Mouse (Mus musculus) heart, embryonic 15.5 days (tissue): ENCODE results near the gene Gabrb3. TPM values are rescaled to one million over a fixed set of nuclear protein-coding genes. Genes with fewer than 3 reads are reported as not detected.

Experiments
- ATAC-seq: fragments of 200-750 bp; cut with Nextera tagmentation; replicated peaks from 2 replicates; pipeline ENCODE4 v1.8.0; 2017; ENCODE audit warnings: low read depth, moderate TSS enrichment; ENCODE audit not compliant: insufficient number of reproducible peaks, insufficient read depth, low FRiP score
- H3K27ac ChIP-seq: fragments of 300-500 bp; sonication (generic); 2 replicates; pipeline ENCODE4 v1.5.1; 2015; ENCODE audit warnings: mild to moderate bottlenecking, inconsistent platforms
- H3K27me3 ChIP-seq: fragments of 300-500 bp; sonication (generic); 2 replicates; pipeline ENCODE4 v1.6.1; 2015; ENCODE audit warnings: inconsistent platforms
- H3K36me3 ChIP-seq: fragments of 300-500 bp; sonication (generic); 2 replicates; pipeline ENCODE4 v1.6.1; 2015; ENCODE audit warnings: mild to moderate bottlenecking, inconsistent platforms
- H3K4me1 ChIP-seq: fragments of 300-500 bp; sonication (generic); replicated peaks from 2 replicates; pipeline ENCODE4 v1.6.1; 2015; ENCODE audit warnings: inconsistent platforms
- H3K4me2 ChIP-seq: fragments of 300-500 bp; sonication (generic); 2 replicates; pipeline ENCODE4 v1.6.1; 2015; ENCODE audit warnings: inconsistent platforms, mild to moderate bottlenecking, moderate library complexity
- H3K4me3 ChIP-seq: fragments of 300-500 bp; sonication (generic); 2 replicates; pipeline ENCODE4 v1.5.1; 2015; ENCODE audit warnings: mild to moderate bottlenecking, inconsistent platforms
- H3K9ac ChIP-seq: fragments of 300-500 bp; sonication (generic); 2 replicates; pipeline ENCODE4 v1.6.1; 2015; ENCODE audit warnings: mild to moderate bottlenecking, inconsistent platforms
- H3K9me3 ChIP-seq: fragments of 300-500 bp; sonication (generic); replicated peaks from 2 replicates; pipeline ENCODE4 v1.6.1; 2016; ENCODE audit warnings: inconsistent platforms
- WGBS: fragments of 180-500 bp; shearing (Covaris S2); methylation state at CpG from one replicate; pipeline ENCODE4 v1.1.7; 2015; ENCODE audit warnings: mixed read lengths; 5-methylcytosine and 5-hydroxymethylcytosine counted together
- polyA plus RNA-seq: library from polyadenylated mRNA; unstranded; fragments of >200 nt; fragmentation: Nextera tagmentation; extraction: Ambion mirVana; gene quantifications from 2 replicates; pipeline ENCODE4 v1.2.1, GENCODE M21; 2015

The Gabrb3 gene
- polyA plus RNA-seq, 1 experiment from 2014 or later: 0.82 TPM

- no peak for ATAC-seq
- 64% methylated on average over 10 of the region's 10 CpGs for WGBS
- Histone ChIP-seq H3K9ac (no peak overlapping the region), H3K9me3 (no peaks in the 10 kb centered on the region), H3K4me3 (no peak overlapping the region), H3K4me2 (no peak overlapping the region), H3K36me3 (no peaks in the 10 kb centered on the region), H3K27me3 (no peaks in the 10 kb centered on the region), H3K27ac (no peak overlapping the region), H3K4me1 (no peaks in the 10 kb centered on the region)
Measured at GRCm38 (mm10) chr7:57532676-57533075, 113.2 kb downstream of the Gabrb3 start.

DNA sequence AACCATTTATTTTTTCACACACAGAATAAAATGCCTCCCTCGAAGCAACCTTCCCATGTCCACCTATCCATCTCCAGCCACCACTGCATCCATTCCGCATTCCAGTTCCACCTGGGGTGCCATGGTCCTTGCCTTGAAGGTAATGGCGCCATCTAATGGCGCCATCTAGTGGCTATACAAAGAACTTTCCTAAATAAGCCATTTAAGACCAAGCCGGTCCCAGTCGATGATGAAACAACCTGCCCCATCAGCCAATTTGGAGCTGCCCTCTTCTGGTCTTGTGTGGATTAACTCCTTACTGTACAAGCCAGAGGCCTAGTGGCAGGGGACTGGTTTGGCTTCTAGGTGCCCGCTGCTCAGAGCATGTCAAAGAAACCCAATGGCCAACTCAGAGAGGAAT lies 119.1 kb downstream of the Gabrb3 start:
- ATAC-seq: no peak
- no peak overlapping the region for H3K9ac ChIP-seq
- H3K4me1 ChIP-seq: no peaks in the 10 kb centered on the region
- H3K27me3 ChIP-seq: no peaks in the 10 kb centered on the region
- no peaks in the 10 kb centered on the region for H3K36me3 ChIP-seq
- no peak overlapping the region for H3K4me2 ChIP-seq
- H3K27ac ChIP-seq: no peak overlapping the region
- H3K9me3 ChIP-seq: no peaks in the 10 kb centered on the region
- no peak overlapping the region for H3K4me3 ChIP-seq
- 22% methylated on average over 7 of the region's 7 CpGs for whole genome bisulfite sequencing

- ATAC-seq: no peak
- Histone ChIP-seq H3K9ac (no peak overlapping the region), H3K9me3 (no peaks in the 10 kb centered on the region), H3K4me3 (no peak overlapping the region), H3K27me3 (no peaks in the 10 kb centered on the region), H3K4me2 (no peak overlapping the region), H3K27ac (no peak overlapping the region), H3K36me3 (no peaks in the 10 kb centered on the region), H3K4me1 (no peaks in the 10 kb centered on the region)
- 50% methylated on average over 3 of the region's 3 CpGs for WGBS
Measured at GRCm38 (mm10) chr7:57560732-57561436, 141.4 kb downstream of the Gabrb3 start.

DNA sequence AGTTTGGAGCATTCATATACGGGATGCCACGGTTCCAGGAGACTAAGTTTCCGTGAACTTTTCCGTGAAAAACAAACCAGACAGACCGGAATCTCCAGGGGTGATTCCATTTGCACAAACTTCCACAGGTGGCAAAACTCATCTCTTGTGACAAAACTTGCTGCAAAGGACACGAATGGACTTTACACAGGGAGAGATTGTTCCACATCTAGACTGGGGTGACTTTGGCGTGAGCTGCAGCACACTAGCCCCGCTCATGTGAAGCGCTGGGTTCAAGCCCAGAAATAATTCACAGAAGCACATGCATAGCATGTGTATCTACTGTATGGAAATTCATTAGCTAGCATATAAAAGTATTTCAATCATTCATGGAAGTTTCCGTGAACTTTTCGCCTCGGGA lies 144.9 kb downstream of the Gabrb3 start:
- no peaks in the 10 kb centered on the region for H3K36me3 ChIP-seq
- no peak overlapping the region for H3K27ac ChIP-seq
- H3K4me3 ChIP-seq: no peak overlapping the region
- H3K9me3 ChIP-seq: no peaks in the 10 kb centered on the region
- no peaks in the 10 kb centered on the region for H3K4me1 ChIP-seq
- no peak overlapping the region for H3K9ac ChIP-seq
- H3K27me3 ChIP-seq: no peaks in the 10 kb centered on the region
- 84% methylated on average over 12 of the region's 12 CpGs for WGBS
- no peak overlapping the region for H3K4me2 ChIP-seq
- no peak for ATAC-seq

GRCm38 (mm10) chr7:57590451-57591248 lies 171.2 kb downstream of the Gabrb3 start:
- Histone ChIP-seq H3K4me2 (peak overlapping the region; percentile 97), H3K4me1 (peaks cover 18% of the 10 kb centered on the region), H3K9me3 (no peaks in the 10 kb centered on the region), H3K27me3 (peaks cover 36% of the 10 kb centered on the region), H3K4me3 (peak overlapping the region; percentile 66), H3K27ac (no peak overlapping the region), H3K36me3 (no peaks in the 10 kb centered on the region), H3K9ac (peak overlapping the region; percentile 52)
- peak; percentile 90 for ATAC-seq
- whole genome bisulfite sequencing: under 1% methylated on average over 50 of the region's 74 CpGs

- no peaks in the 10 kb centered on the region for H3K9me3 ChIP-seq
- H3K4me2 ChIP-seq: peak overlapping the region; percentile 97
- peak overlapping the region; percentile 66 for H3K4me3 ChIP-seq
- H3K27ac ChIP-seq: no peak overlapping the region
- 0% methylated on average over 29 of the region's 34 CpGs for WGBS
- H3K9ac ChIP-seq: peak overlapping the region; percentile 31; the same call in 1 of the 2 replicates
- H3K4me1 ChIP-seq: peaks cover 18% of the 10 kb centered on the region
- H3K27me3 ChIP-seq: peaks cover 36% of the 10 kb centered on the region
- 0 out of 2 replicates have a peak, but pooled peaks have one; percentile 19 for ATAC-seq
- no peaks in the 10 kb centered on the region for H3K36me3 ChIP-seq
Measured at GRCm38 (mm10) chr7:57591249-57591577, 171.7 kb downstream of the Gabrb3 start.

DNA sequence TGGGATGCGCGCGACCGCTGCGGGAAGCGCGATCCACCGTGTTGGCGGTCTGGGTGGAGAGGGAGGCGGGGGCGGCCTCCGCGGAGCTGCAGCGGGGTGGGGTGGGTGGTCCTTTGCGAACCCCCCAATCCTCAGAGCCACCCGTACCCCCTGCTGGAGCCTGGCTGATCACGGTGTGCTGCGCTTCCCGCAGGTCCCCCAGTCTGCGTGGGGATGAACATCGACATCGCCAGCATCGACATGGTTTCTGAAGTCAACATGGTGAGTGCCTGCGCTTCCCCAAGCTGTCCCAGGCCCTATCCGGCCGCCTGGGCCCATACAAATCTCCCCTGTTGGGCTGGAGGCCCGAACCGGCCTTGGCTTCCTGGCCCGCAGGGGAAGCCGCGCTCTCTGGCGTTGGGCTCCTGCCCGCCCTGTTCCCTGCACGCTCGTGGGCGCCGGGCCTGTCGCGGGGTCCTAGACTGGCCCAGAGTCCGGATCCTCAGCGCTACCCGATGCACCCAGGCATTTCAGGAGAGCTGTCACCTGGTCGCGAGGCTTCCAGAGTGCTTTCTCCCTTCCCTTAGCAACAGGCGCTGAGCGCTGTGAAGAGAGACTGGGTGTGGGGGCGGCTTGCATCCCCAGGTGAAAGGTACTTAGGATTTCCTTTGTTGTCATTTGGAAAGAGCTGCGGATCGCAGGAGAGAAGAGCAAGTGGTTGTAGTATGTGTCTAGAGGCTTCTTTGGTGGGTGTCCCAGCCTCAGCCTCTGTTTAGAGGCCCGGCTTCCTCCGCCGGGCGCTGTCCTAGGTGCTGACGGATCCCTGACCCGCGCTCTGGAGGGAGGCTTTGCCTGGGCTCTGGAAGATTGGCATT lies 172.3 kb downstream of the Gabrb3 start:
- Histone ChIP-seq H3K9ac (peak overlapping the region; percentile 31; the same call in 1 of the 2 replicates), H3K9me3 (no peaks in the 10 kb centered on the region), H3K27ac (no peak overlapping the region), H3K4me2 (peak overlapping the region; percentile 97), H3K27me3 (peaks cover 36% of the 10 kb centered on the region), H3K4me1 (peaks cover 18% of the 10 kb centered on the region), H3K4me3 (peak overlapping the region; percentile 66), H3K36me3 (no peaks in the 10 kb centered on the region)
- no peak; the same call in 1 of the 2 replicates for ATAC-seq
- WGBS: 1% methylated on average over 56 of the region's 56 CpGs

- Histone ChIP-seq H3K9me3 (no peaks in the 10 kb centered on the region), H3K27ac (no peak overlapping the region), H3K36me3 (no peaks in the 10 kb centered on the region), H3K4me2 (no peak overlapping the region), H3K4me1 (no peaks in the 10 kb centered on the region), H3K9ac (no peak overlapping the region), H3K4me3 (no peak overlapping the region), H3K27me3 (peaks cover under 1% of the 10 kb centered on the region)
- ATAC-seq: no peak
- WGBS: 67% methylated on average over 5 of the region's 5 CpGs
Measured at GRCm38 (mm10) chr7:57597341-57597740, 177.8 kb downstream of the Gabrb3 start.

DNA sequence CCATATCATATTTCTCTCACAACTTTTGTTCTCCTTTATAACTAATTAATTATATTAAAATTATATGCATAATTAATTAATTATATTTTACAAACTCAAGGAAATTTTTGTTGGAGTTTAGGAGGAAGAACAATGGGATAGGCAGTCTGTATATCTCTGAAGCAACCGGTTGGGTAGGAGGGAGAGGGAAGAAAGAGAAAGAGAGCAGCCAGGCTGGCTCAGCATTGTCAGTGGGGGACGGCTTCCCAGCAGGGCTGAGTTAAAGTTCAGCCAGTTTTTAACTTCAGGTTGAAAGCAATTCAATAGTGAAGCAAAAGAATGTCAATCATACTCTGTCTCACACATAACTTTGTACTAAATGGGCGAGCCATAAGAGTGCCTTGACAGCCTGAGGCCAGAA lies 199.2 kb downstream of the Gabrb3 start:
- Histone ChIP-seq H3K4me2 (no peak overlapping the region), H3K4me3 (no peak overlapping the region), H3K4me1 (no peaks in the 10 kb centered on the region), H3K9ac (no peak overlapping the region), H3K27me3 (no peaks in the 10 kb centered on the region), H3K27ac (no peak overlapping the region), H3K9me3 (no peaks in the 10 kb centered on the region), H3K36me3 (no peaks in the 10 kb centered on the region)
- 52% methylated on average over 3 of the region's 3 CpGs for WGBS
- no peak for ATAC-seq

DNA sequence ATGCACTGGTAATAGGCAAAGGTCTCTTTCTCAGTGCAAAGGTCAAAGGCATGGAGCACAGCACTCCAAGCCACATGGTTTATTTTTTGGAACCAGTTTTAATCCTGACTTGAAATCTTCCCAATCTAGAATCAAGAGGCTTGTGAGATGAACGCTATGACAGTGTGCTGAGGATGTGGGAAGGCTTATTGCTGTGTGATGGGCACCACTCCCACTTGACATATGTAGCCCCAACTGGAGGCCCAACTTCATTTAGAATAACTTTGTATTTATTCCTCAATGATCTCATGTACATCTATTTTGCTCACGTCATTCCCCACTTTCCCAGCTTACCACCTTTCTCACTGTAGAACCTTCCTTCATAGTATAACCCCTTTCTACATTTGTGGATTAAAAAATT lies 200.5 kb downstream of the Gabrb3 start:
- H3K27ac ChIP-seq: no peak overlapping the region
- no peak overlapping the region for H3K9ac ChIP-seq
- no peak for ATAC-seq
- no peak overlapping the region for H3K4me3 ChIP-seq
- no peaks in the 10 kb centered on the region for H3K27me3 ChIP-seq
- H3K4me1 ChIP-seq: no peaks in the 10 kb centered on the region
- H3K4me2 ChIP-seq: no peak overlapping the region
- H3K9me3 ChIP-seq: no peaks in the 10 kb centered on the region
- 81% methylated on average over 2 of the region's 2 CpGs for WGBS
- no peaks in the 10 kb centered on the region for H3K36me3 ChIP-seq

GRCm38 (mm10) chr7:57623718-57624117 lies 204.2 kb downstream of the Gabrb3 start:
- Histone ChIP-seq H3K27ac (no peak overlapping the region), H3K4me2 (no peak overlapping the region), H3K27me3 (no peaks in the 10 kb centered on the region), H3K4me1 (no peaks in the 10 kb centered on the region), H3K36me3 (no peaks in the 10 kb centered on the region), H3K9ac (no peak overlapping the region), H3K4me3 (no peak overlapping the region), H3K9me3 (no peaks in the 10 kb centered on the region)
- 58% methylated on average over 4 of the region's 4 CpGs for WGBS
- no peak for ATAC-seq
